Mouse (Mus musculus) neutrophil, adult 5-6 weeks (primary cell): ENCODE results near the gene Fgfr2. TPM values are rescaled to one million over a fixed set of nuclear protein-coding genes. Genes with fewer than 3 reads are reported as not detected.

ENCODE experiments used
- ATAC-seq: fragments of 151-379, 151-347 bp; 2 replicates; pipeline ENCODE4 v1.8.0; 2017; ENCODE audit warnings: mild to moderate bottlenecking, moderate TSS enrichment; ENCODE audit not compliant: insufficient number of reproducible peaks, poor library complexity, low FRiP score, severe bottlenecking; ENCODE audit errors: extremely low read depth
- total RNA-seq: library from RNA; stranded (forward); fragments of 200-1000 nt; gene quantifications from 2 replicates; pipeline ENCODE4 v1.2.3, GENCODE M21; 2017

The Fgfr2 gene
- total RNA-seq, 1 experiment from 2014 or later = not detected

DNA sequence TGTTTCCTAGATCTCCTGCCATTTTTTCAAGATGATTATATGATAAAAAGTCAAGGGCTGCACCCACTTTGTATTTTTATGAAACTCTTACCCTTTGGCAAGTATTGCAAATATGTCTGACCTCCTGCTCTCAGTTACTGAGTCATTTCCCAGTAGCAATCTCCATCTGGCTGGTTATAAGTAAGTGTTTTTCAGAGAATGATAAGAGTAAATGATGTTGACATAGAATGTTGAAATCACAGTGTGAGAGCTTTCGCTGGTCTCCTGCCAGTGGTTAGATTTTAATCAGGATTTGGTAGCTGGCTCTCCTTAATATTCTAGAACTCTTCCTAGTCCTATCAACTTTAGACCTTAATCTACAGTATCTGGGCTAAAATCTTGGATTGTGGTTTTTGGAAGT is 2111.2 kb downstream of the Fgfr2 start:
- no peak for ATAC-seq

DNA sequence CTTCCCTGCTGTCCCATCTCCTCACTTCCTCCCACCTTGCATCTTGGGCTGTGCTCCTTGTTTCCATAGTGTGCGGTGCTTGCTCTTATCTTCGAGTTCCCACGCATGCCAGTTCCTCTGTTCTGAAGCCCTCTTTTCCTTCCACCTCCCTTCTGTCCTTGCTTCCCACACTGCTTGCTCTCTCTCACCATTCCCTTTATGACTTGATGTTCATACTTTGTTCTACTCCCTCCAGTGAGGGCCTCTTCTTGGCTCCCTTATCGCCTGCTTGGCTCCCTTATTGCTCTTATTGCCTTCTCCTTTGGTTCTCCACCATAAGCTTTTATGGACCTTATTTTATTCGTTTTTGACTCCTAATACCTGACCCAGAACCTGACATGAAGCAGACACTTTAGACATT is 2114.0 kb downstream of the Fgfr2 start:
- no peak for ATAC-seq

DNA sequence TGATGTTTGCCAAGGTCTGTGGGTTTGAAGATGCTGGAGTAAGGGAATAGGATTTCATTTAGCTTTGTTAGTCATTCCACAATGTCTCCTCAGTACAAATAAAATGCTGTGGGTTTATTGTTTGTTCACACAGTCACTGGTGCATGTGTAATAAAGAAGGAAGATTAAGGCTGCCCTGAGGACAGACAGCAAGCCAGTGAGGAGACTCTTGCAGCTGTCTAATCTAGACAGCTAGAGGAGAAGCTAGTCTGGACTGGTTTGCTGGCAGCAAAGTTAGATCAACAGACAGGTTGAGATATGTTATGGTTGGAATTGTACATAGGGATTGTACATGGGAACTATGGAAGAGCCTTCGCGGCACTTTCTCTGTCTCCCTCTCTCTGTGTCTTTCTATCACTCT is 2115.9 kb downstream of the Fgfr2 start:
- no peak for ATAC-seq

DNA sequence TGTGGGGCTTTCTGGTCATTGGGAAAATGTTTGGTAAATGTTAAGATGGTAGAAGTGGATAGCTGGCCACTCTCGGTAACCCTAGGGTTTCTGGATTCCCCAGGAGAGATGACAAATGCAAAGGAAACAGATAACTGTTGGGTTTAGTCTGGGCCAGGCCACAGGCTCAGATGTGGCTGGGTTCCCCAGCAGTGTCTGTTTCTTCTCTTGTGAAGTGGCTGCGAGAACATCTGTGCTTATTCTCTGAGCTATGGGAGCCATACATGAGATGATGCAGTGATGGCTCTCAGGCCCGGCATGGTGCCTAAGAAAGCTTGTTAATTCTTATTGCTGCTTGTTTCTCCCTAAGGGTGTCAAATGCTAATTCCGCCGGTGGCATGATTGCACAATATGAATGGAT is 2119.1 kb downstream of the Fgfr2 start:
- no peak for ATAC-seq

DNA sequence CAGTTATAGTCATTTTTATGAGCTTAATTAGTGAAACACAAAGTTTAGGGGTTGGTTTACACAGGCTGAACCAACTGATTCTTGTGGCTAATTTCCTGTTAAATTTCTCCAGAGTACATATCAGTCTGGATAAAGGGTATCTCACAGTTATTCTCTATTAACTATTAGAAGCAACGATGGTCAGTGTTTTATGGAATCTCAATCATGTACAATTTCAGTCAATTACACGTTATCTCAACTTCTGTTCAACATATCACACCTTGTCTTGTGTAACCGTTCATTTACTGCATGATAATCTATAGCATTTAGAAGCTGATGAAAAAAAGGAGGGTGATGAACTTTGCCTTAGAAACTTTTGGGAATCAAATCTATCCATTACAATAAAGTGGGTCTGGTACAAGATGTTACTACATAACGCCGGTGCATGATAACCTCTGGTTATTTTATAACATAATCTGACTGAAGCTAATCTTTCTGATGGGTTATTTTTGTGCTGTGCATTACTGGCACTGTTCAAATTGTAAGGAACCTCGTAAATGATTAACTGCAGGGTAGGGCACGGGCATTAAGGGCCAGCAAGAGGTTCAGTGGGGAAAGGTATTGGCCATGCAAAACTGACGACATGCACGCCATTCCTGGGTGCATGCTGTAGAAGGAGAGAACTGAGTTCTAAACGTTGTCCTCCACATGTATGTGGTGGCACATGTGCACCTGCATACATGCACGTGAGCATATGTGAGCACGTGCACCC is 2121.0 kb downstream of the Fgfr2 start:
- no peak for ATAC-seq

DNA sequence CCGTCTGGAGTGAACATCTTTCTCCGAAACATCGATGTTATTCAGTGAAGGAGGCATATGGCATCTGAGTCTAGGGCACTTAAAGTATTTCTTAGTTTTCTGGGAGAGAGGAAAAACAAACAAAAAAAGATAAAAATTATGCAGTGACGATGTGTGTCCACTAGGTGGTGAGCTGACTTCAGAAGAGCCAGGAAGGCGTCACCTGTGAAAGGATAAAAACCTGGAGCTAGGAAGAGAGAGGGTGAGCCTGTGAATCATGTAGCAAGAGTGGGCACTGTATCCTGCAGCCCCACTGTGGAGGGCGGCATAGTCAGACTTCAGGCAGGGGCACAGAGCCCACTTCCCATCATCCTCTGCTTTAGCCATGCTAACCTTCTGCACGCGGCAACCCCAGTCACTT is 2129.2 kb downstream of the Fgfr2 start:
- no peak for ATAC-seq

DNA sequence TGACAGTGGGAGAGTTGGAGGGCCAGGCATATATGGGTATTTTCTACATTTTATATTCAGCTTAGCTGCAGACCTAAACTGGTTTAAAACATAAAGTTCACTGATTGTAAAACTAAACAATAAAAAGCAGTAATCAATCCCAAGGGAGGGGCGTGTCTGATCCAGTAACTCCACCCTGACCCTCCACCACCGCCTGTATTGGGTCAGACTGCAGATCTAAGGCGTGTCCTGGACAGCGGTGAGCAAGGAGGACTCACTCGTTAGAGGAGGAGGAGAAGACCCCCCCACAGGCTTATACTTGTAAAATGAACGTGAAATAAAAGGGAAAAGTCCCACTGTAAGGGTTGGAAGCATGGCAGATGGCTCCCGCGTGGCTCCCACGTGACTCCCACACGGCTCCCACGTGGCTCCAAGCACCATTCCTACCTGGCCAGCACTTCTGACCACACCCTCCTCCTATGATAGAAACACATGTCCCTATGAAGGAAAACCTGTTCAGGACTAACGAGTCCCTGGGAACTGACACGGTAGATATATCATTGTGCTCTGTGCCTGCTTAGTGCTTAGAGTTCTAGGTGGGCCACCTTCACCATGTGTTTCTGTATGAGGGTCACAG is 2131.9 kb downstream of the Fgfr2 start:
- no peak for ATAC-seq

DNA sequence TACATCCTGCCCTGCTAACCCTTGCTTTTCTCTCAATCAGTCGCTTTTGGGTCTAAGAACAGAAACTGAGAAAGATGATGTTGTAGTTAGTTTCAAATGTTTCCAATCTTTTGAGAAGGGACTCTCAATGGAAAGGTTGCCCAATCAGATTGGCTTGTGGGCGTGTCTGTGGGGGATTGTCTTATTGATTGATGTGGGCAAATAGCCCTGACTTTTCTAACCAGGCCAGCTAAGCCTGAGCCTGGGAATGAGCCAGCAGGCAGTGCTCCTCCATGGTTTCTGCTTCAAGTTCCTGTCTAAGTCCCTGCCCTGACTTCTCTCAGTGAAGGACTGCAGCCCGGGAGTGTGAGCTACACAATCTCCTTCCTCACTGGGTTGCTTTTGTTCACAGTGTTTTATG is 2133.8 kb downstream of the Fgfr2 start:
- ATAC-seq = no peak

DNA sequence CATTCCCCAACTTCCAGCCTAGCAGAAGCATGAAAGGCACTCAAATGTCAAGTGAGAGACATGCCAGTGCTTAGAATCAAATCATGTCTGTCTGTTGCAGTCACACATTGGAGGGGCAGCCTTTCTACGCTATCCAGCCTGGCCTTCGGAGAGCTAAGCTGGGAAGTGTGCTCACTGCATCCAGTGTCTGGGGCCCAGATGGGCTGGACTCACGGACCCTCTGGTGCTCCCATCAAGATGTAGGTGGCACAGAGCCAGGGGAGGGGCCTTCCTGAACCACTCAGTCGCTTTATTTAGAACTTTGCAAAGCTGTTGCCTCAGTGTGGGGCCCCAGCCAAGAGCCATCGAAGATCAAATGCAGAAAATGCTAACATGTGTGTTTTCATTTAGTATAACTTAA is 2135.0 kb downstream of the Fgfr2 start:
- no peak for ATAC-seq

DNA sequence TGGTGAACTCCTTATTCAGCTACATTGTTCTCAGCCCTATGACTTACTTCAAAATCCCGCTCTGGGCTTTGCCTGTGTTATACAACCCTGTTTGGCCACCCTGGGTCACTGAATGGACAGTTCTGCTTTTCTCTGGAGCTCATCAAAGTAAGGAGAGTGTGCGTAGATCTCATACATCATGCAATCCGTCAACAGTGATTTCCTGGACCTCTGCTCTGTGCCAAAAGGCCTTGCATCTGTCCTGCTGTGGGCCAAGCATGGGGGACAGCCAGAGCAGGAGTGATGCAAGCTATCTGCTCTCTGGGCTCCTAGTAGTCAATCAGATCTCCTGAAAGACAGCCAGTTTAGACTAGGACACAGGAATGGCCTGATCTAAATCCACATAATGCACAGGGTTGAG is 2137.4 kb downstream of the Fgfr2 start:
- no peak for ATAC-seq

DNA sequence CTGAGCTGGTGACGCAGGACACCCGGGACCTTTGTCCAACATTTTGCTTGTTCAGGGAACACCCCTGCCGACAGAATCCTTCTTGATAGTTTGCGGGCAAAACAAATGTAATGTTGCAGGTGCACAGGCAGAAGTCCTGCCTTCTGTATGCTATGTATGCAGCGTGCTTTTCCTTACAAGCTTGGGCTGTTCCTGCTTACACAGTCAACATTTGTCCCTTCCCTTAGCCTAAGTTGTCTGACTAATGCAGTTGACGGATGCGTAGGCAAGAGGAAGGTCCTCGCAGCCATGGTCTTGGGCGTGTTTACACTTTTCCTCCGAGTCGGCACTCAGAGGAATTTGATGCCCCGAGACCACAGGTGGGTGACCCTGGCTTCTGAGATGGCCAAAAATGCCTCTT is 2138.0 kb downstream of the Fgfr2 start:
- ATAC-seq = no peak

DNA sequence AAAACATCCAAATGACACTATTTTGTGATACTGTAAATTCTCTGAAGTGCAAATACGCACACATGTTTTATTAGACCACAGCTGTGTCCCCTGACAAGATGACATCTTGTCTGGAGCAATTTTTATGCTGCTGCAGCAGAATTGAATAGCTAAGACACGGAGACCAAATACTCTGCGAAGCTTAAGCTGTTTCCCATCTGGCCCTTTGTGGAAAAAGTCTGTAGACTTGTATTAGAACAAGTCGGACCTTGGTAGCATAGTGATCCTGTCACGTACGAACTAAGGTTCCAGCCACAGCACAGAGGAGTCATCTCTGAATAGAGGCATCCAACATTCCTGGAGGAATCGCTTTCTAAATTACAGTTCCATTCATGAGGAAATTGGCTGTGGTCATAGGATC is 2138.9 kb downstream of the Fgfr2 start:
- no peak for ATAC-seq

DNA sequence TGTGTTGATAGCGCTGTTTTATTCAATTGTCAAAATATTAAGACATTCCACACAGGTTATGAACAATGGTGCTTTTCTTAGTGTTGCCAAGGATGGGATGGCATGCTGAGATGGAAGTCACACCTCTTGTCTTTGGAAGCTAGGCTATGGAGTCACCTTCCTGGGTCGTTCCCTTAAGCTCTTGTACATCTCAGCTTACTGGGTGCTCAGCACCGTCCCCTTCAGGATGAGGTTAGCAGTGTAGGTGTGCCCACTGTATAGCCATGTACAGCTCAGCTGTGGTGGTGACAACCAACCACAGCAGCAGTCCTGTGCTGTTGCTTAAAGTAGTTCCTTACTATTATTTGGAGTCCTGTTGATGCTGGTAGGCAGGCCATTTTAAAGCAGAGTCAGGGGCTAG is 2140.3 kb downstream of the Fgfr2 start:
- no peak for ATAC-seq

DNA sequence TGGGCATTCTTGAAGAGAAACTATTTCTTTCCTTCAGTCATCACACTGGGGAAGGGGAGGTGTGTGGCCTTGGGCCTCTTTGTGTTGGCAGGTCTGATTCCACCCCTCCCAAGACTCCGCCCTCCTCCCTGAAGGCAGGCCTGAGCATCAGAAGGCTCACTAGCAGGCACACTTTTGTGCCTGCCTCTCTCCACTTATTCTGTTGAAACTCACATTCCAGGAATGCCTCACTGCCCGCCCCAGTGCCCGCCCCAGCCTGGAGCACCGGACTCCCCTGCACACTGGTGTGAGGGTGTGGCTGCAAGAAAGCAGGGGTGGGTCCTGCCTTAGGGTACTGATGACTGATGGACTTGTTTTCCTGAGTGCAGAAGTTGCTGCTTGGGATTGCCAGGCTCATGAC is 2140.8 kb downstream of the Fgfr2 start:
- ATAC-seq = no peak

DNA sequence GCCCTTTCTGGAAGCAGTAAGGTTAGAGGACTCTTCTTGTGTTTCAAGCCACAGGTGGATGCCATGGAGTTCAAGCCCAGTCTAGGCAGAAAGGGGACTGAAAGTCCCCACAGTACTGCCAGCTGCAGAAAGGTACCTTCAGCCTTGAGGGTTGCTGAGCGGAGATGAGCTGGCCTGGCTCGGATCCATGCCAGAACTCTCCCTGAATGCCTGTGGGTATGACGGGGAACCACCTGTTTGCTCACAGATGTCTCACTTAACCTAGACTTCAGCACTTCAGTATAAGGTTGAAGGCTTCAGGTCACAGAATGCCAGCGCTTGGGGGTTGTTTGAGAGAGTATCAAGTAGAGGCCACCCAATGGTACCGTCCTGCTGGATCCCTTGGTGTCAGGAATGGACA is 2143.0 kb downstream of the Fgfr2 start:
- ATAC-seq = no peak

DNA sequence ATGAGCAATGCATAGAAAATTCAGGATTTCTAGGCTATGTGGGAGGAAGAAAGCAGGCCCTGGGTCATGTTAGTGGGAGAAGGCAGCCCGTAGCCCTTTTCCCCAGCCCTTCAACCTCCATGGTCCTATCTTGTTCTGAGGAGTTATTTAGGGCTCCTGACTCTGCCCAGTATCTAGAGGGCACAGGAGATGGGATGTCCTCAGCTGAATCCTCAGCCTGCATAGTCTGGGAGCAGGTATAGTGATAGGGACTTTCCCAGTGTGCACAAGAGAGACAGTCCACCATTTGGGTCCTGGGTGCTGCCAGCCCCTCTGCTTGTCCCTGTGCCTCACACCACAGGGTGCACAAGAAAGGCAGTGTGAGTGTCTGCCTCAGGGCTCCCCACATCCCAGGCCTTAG is 2144.6 kb downstream of the Fgfr2 start:
- no peak for ATAC-seq

DNA sequence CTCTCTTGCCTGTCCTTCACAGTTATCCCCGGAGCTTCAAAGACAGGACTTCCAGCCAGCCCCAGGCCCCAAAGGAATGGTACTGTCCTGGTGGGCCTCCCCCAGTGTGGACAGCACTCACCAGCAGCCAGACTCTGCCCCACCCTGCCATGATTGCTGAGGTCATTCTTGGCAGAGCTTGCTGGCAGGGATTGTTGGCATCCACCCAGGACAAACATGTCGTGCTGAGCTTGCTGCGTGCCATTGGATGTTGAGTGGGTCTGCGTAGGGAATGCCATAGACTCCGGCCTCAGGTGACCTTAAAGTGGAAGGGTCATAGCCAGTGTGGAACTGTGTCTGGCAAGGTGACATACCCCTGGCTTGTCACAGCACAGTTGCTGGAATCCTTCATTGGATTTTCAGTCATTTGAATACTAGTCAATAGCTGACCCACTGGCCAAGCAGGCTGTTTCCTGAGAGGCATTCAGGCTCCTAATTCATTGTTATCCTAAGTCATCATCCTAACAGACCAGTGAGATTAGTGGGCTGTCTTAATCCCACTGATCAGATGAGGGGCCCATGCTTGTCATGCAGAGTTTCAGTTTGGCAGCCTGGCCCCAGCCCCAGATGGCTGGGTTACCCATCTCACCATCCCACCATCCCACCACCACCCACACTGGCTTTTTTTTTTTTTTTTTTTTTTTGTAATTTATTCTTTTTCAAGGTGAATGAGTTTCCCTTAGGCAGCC is 2145.2 kb downstream of the Fgfr2 start:
- no peak for ATAC-seq

DNA sequence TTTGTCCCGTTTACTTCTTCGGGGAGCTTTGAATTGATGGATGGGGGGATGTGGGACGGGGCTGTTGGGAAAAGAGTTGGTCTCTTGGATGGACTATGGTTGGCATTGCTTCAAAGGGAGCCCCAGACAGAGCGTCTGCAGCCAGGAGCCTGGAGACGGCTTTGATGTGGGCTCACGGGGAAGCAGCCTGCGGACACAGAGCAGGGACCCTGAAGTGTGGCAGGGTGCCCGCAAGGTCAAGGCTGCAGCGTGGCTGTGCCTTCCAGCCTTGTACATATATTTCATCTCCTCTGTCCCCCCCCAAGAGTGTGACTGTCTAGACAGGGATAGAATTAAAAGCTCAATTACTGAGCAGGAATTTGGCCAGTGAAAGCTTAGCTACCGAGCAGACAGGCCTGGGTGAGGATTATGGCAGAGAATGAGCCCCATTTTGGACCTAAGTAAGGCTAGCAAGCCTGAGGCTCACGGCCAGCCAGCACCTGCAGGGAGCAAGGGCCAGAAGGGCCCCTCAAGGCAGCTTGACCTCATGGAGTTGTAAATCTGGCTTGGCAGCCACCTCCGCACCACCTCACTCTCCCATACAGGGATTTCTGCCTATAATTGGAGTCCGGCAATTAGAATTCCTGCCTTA is 2146.7 kb downstream of the Fgfr2 start:
- no peak for ATAC-seq

DNA sequence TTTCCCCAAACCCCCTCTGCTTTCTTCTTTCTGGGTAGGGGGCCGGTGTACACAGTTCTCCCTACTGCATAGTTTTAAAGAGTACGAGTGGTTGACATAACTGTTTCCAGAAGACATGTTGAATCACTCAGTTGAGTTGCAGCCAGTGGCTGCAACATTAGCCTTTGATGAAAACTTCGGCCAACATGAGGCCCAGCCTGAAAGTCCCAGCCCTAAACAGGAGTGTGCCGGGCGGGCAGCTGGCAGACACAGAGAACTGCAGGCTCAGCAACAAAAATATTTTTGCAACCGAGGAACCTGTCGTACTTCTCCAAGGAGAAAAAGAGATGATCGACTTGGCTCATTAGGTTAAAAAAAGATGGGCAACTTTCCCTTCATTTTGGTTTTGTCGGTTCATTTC is 2150.4 kb downstream of the Fgfr2 start:
- no peak for ATAC-seq

DNA sequence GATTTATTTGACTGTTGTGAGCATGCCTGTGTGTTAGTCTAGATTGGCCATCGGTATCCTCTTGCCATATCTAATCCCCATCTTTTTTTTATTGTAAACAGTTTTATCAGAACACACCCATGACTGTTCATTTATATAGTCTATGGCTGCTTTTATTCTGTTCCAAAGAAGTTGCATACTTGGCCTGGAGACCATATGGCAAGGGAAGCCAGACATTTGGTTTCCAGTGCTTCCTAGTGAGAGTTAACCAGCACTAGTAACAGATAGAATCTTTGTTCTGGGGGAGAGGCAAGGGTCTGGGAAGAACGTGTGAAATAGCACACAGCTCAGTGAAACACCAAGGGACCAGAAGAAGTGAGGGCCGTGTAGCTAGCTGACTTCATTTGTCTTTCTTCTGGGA is 2153.6 kb downstream of the Fgfr2 start:
- no peak for ATAC-seq
